Comparison of ENCODE assay signal across 20 mouse cellular contexts in genomic region chr3:156809836-156810235, GRCm38 (mm10).
A peak's percentile ranks its signal among the peaks of the same experiment; 100 is the strongest.
DNase-seq lines count a peak whose midpoint lies in the region; ATAC-seq lines count a peak whose summit lies in the region.
"Had no signal": no experiment of that assay in that cellular context is flagged by ENCODE, and none has a peak within 500 bp of the region (broad histone marks: within the 10 kb centered on the region; RNA-seq: fewer than 3 reads in every experiment).

No protein-coding gene starts in this region.

- DNase-seq in left cerebral cortex, adult 11 months (ENCODE audit: low spot score): peak; percentile 18
- DNase-seq in left cerebral cortex, postnatal 10 days (ENCODE audit: extremely low spot score in 1 of 2, low spot score in 2 of 2): no peak
- peak; percentile 47 for DNase-seq in right cerebral cortex, adult 18-20 months
- no peak for DNase-seq in right cerebral cortex, postnatal 25 days
- DNase-seq in telencephalon, adult 2 months (ENCODE audit: low read depth, low spot score): peak; percentile 63
- DNase-seq: adrenal gland, adult 8-10 months; adrenal gland, postnatal 14 days; adrenal gland, postnatal 36 days; cerebellum, adult 11 months; cerebellum, adult 18-20 months; cerebellum, adult 8-10 months; cerebellum, adult 9-11 months; cerebellum, postnatal 14 days; cerebellum, postnatal 36 days; embryo, embryonic 11 days had no signal

- intact Hi-C loops in left cerebral cortex, postnatal 10 days (cut with DNase I): no loop called here

- ATAC-seq in CD4-positive, CD25-positive, alpha-beta regulatory T cell, adult 4 months: no peak
- ATAC-seq: activated CD4-positive, CD25-positive, alpha-beta regulatory T cell, adult 4 months; forebrain, embryonic 14.5 days; forebrain, embryonic 16.5 days; Patski had no signal

Comparison
In these comparisons a context has a peak if more than half of its experiments do, and no peak if none do; other contexts are left out.
1. DNase-seq: peak in left cerebral cortex, adult 11 months (single experiment), right cerebral cortex, adult 18-20 months (single experiment) and telencephalon, adult 2 months (single experiment); none in left cerebral cortex, postnatal 10 days (0 of 2) and right cerebral cortex, postnatal 25 days (single experiment).